Mouse (Mus musculus) MEL (cell line): ENCODE measurements around the gene Tex22. TPM values are rescaled to one million over a fixed set of nuclear protein-coding genes. Genes with fewer than 3 reads are reported as not detected.

ENCODE experiments used
- DNase-seq: peaks from one replicate; pipeline ENCODE4 v3.0.0; 2011; ENCODE audit warnings: low read depth, low spot score
- H3K27ac ChIP-seq: 2 replicates; pipeline ENCODE4 v1.5.1; 2012; ENCODE audit warnings: low read depth, mild to moderate bottlenecking, control low read depth, low read length, moderate library complexity; ENCODE audit not compliant: control insufficient read depth
- H3K27me3 ChIP-seq, 2 experiments: fragments of 150-350 bp in 1 of 2; sonication (generic) in 1 of 2; 2 replicates each; pipeline ENCODE4 v1.6.1; 2012; ENCODE audit warnings: low read length in 2 of 2, mild to moderate bottlenecking in 2 of 2, improper control_type of control experiment in 1 of 2, moderate library complexity in 1 of 2; ENCODE audit not compliant: insufficient read depth in 2 of 2, control insufficient read depth in 1 of 2
- H3K36me3 ChIP-seq, 2 experiments: 2 replicates each; pipeline ENCODE4 v1.6.1; 2012 to 2014; ENCODE audit warnings: low read length in 2 of 2, improper control_type of control experiment in 1 of 2, inconsistent platforms in 1 of 2, mild to moderate bottlenecking in 1 of 2; ENCODE audit not compliant: insufficient read depth in 2 of 2, control insufficient read depth in 1 of 2
- H3K4me1 ChIP-seq, 2 experiments: fragments of 150-350 bp in 1 of 2; sonication (generic) in 1 of 2; 2 replicates each; pipeline ENCODE4 v1.6.1; 2012; ENCODE audit warnings: low read length in 2 of 2, improper control_type of control experiment in 1 of 2, mild to moderate bottlenecking in 1 of 2; ENCODE audit not compliant: insufficient read depth in 2 of 2, control insufficient read depth in 1 of 2
- H3K4me3 ChIP-seq, 2 experiments: fragments of 150-350 bp in 1 of 2; sonication (generic) in 1 of 2; 2 replicates each; pipeline ENCODE4 v1.5.1; 2012; ENCODE audit warnings: low read depth in 2 of 2, low read length in 2 of 2, mild to moderate bottlenecking in 2 of 2, moderate library complexity in 2 of 2, control low read depth in 1 of 2, improper control_type of control experiment in 1 of 2; ENCODE audit not compliant: control insufficient read depth in 1 of 2, insufficient read depth in 1 of 2
- H3K79me2 ChIP-seq: 2 replicates; pipeline ENCODE4 v1.6.1; 2012; ENCODE audit warnings: mild to moderate bottlenecking, low read length, moderate library complexity; ENCODE audit not compliant: control insufficient read depth, poor library complexity, insufficient read depth
- H3K9ac ChIP-seq: 2 replicates; pipeline ENCODE4 v1.6.1; 2012; ENCODE audit warnings: low read depth, mild to moderate bottlenecking, control low read depth, low read length, moderate library complexity; ENCODE audit not compliant: control insufficient read depth, poor library complexity, severe bottlenecking
- H3K9me3 ChIP-seq: fragments of 150-350 bp; sonication (generic); replicated peaks from 2 replicates; pipeline ENCODE4 v1.6.1; 2012; ENCODE audit warnings: mild to moderate bottlenecking, low read length, improper control_type of control experiment, moderate library complexity; ENCODE audit not compliant: insufficient read depth
- CHD1 ChIP-seq: IDR thresholded peaks from 2 replicates; pipeline ENCODE4 v1.6.1; 2012; ENCODE audit warnings: low read depth, mild to moderate bottlenecking, inconsistent platforms, low read length, improper control_type of control experiment
- CHD2 ChIP-seq: IDR thresholded peaks from 2 replicates; pipeline ENCODE4 v1.6.1; 2011; ENCODE audit warnings: low read length, improper control_type of control experiment
- CTCF ChIP-seq, 3 experiments: IDR thresholded peaks in 2 of 3; conservative IDR thresholded peaks in 1 of 3; 2 replicates each; pipeline ENCODE4 v1.5.1; 2011 to 2012; ENCODE audit warnings: low read length in 3 of 3, low read depth in 2 of 3, mild to moderate bottlenecking in 2 of 3, improper control_type of control experiment in 1 of 3, inconsistent platforms in 1 of 3, mixed read lengths in 1 of 3, moderate library complexity in 1 of 3; ENCODE audit not compliant: control insufficient read depth in 1 of 3, insufficient read depth in 1 of 3, poor library complexity in 1 of 3, severe bottlenecking in 1 of 3
- E2F4 ChIP-seq: IDR thresholded peaks from 2 replicates; pipeline ENCODE4 v1.6.1; 2011; ENCODE audit warnings: low read depth, low read length, improper control_type of control experiment, borderline replicate concordance
- ELF1 ChIP-seq: IDR thresholded peaks from 2 replicates; pipeline ENCODE4 v1.6.1; 2014; ENCODE audit warnings: low read depth, mild to moderate bottlenecking, inconsistent platforms, low read length, improper control_type of control experiment, moderate library complexity
- EP300 ChIP-seq, 2 experiments: IDR thresholded peaks; 2 replicates each; pipeline ENCODE4 v1.6.1; 2011; ENCODE audit warnings: improper control_type of control experiment in 2 of 2, low read length in 2 of 2, low read depth in 1 of 2, mild to moderate bottlenecking in 1 of 2
- GATA1 ChIP-seq: IDR thresholded peaks from 2 replicates; pipeline ENCODE4 v1.6.1; 2011; ENCODE audit warnings: low read depth, low read length, improper control_type of control experiment
- KAT2A ChIP-seq: conservative IDR thresholded peaks from 2 replicates; pipeline ENCODE4 v1.6.1; 2012; ENCODE audit warnings: low read depth, low read length, improper control_type of control experiment, inconsistent platforms
- MAX ChIP-seq: IDR thresholded peaks from 2 replicates; pipeline ENCODE4 v1.6.1; 2011; ENCODE audit warnings: low read length, improper control_type of control experiment
- MEF2A ChIP-seq: IDR thresholded peaks from 2 replicates; pipeline ENCODE4 v1.6.1; 2014; ENCODE audit warnings: low read depth, mild to moderate bottlenecking, inconsistent platforms, low read length, improper control_type of control experiment; ENCODE audit not compliant: poor library complexity, insufficient replicate concordance, severe bottlenecking; ENCODE audit errors: extremely low read depth
- MYC ChIP-seq: IDR thresholded peaks from 2 replicates; pipeline ENCODE4 v1.6.1; 2011; ENCODE audit warnings: low read depth, mild to moderate bottlenecking, low read length, improper control_type of control experiment, moderate library complexity
- NELFE ChIP-seq: IDR thresholded peaks from 2 replicates; pipeline ENCODE4 v1.6.1; 2011; ENCODE audit warnings: low read depth, low read length, improper control_type of control experiment
- POLR2A ChIP-seq, 2 experiments: IDR thresholded peaks; 2 replicates each; pipeline ENCODE4 v1.6.1; 2011 to 2012; ENCODE audit warnings: low read length in 2 of 2, mild to moderate bottlenecking in 2 of 2, control low read depth in 1 of 2, improper control_type of control experiment in 1 of 2, low read depth in 1 of 2, moderate library complexity in 1 of 2; ENCODE audit not compliant: control insufficient read depth in 1 of 2, insufficient read depth in 1 of 2, poor library complexity in 1 of 2
- RAD21 ChIP-seq: IDR thresholded peaks from 2 replicates; pipeline ENCODE4 v1.6.1; 2011; ENCODE audit warnings: mild to moderate bottlenecking, low read depth, low read length, improper control_type of control experiment
- RCOR1 ChIP-seq: IDR thresholded peaks from 2 replicates; pipeline ENCODE4 v1.6.1; 2012; ENCODE audit warnings: low read depth, mild to moderate bottlenecking, inconsistent platforms, low read length, improper control_type of control experiment
- SMC3 ChIP-seq: IDR thresholded peaks from 2 replicates; pipeline ENCODE4 v1.6.1; 2011; ENCODE audit warnings: low read depth, low read length, improper control_type of control experiment
- UBTF ChIP-seq: IDR thresholded peaks from 2 replicates; pipeline ENCODE4 v1.6.1; 2012; ENCODE audit warnings: low read depth, mild to moderate bottlenecking, inconsistent platforms, low read length, improper control_type of control experiment, moderate library complexity, borderline replicate concordance; ENCODE audit not compliant: insufficient read depth
- USF1 ChIP-seq: IDR thresholded peaks from 2 replicates; pipeline ENCODE4 v1.6.1; 2014; ENCODE audit warnings: low read depth, mild to moderate bottlenecking, inconsistent platforms, low read length, improper control_type of control experiment, moderate library complexity
- USF2 ChIP-seq, 2 experiments: IDR thresholded peaks; 2 replicates each; pipeline ENCODE4 v1.6.1; 2011 to 2012; ENCODE audit warnings: improper control_type of control experiment in 2 of 2, low read length in 2 of 2, borderline replicate concordance in 1 of 2, inconsistent platforms in 1 of 2, low read depth in 1 of 2, mild to moderate bottlenecking in 1 of 2; ENCODE audit not compliant: insufficient read depth in 1 of 2
- ZC3H11A ChIP-seq: IDR thresholded peaks from 2 replicates; pipeline ENCODE4 v1.6.1; 2012; ENCODE audit warnings: low read depth, mild to moderate bottlenecking, inconsistent platforms, low read length, improper control_type of control experiment
- ZKSCAN1 ChIP-seq: IDR thresholded peaks from 2 replicates; pipeline ENCODE4 v1.6.1; 2012; ENCODE audit warnings: low read depth, mild to moderate bottlenecking, inconsistent platforms, low read length, improper control_type of control experiment, moderate library complexity
- polyA plus RNA-seq, 2 experiments: library from polyadenylated mRNA; stranded (reverse) in 1 of 2; unstranded in 1 of 2; fragments of >175 nt in 1 of 2; fragments of >200 nt in 1 of 2; gene quantifications; 2 replicates each; pipeline versions ENCODE4 v1.2.1 to v1.2.4; 2012; ENCODE audit warnings: low replicate concordance in 2 of 2, low read depth in 1 of 2; ENCODE audit not compliant: insufficient read length in 2 of 2, insufficient read depth in 1 of 2, missing spikeins in 1 of 2
- total RNA-seq: library from RNA; depleted of rRNA; stranded (reverse); fragments of 300-350 nt; gene quantifications from 2 replicates; pipeline ENCODE4 v1.2.3, GENCODE M21; 2012

Gene Tex22
- total and polyA plus RNA-seq, 3 experiments = 0.43 to 0.65 TPM; not detected in 1

GRCm38 (mm10) chr12:113074329-113075062, at the start of gene Tex22 (continued):
- no peak for TF ChIP-seq ZKSCAN1

- peak; percentile 88 for DNase-seq
- Histone ChIP-seq H3K79me2 (no peaks in the 10 kb centered on the region), H3K9ac (no peak overlapping the region), H3K4me1 (peaks cover 0 to 15% of the 10 kb centered on the region in 2 experiments; a peak in 2 of 4 replicates), H3K27me3 (no peaks in the 10 kb centered on the region), H3K27ac (no peak overlapping the region), H3K36me3 (peaks cover 0 to 3% of the 10 kb centered on the region in 2 experiments; a peak in 3 of 4 replicates), H3K9me3 (no peaks in the 10 kb centered on the region), H3K4me3 (no peak overlapping the region)
- peak; percentile 22 to 63 (median 29) for TF ChIP-seq CTCF (IDR thresholded peaks at IDR 0.05 in 2 of 3, conservative IDR thresholded peaks at IDR 0.05 in 1 of 3; ENCODE audit: control insufficient read depth in 1 of 3, insufficient read depth in 1 of 3, low read depth in 2 of 3, low read length in 3 of 3, poor library complexity in 1 of 3, severe bottlenecking in 1 of 3)
- peak; percentile 14; the same call in 1 of the 2 replicates for TF ChIP-seq ZC3H11A
- TF ChIP-seq EP300 (IDR thresholded peaks at IDR 0.05; ENCODE audit: low read depth in 1 of 2, low read length in 2 of 2) = peak in 1 of 2 experiments; percentile 26; a peak in 1 of 4 replicates
- TF ChIP-seq MYC = peak; percentile 52; the same call in 1 of the 2 replicates
- no peak for TF ChIP-seq USF2 (IDR thresholded peaks at IDR 0.05; ENCODE audit: borderline replicate concordance in 1 of 2, insufficient read depth in 1 of 2, low read depth in 1 of 2, low read length in 2 of 2)
- TF ChIP-seq SMC3 = peak; percentile 59
- peak; percentile 57 for TF ChIP-seq RAD21
- peak; percentile 47; the same call in 1 of the 2 replicates for TF ChIP-seq ELF1
- TF ChIP-seq POLR2A (IDR thresholded peaks at IDR 0.05; ENCODE audit: control insufficient read depth in 1 of 2, insufficient read depth in 1 of 2, low read depth in 1 of 2, low read length in 2 of 2, poor library complexity in 1 of 2) = no peak
Measured at GRCm38 (mm10) chr12:113026557-113026956, 47.7 kb upstream of the Tex22 start.

- TF ChIP-seq CHD2 (no peak), POLR2A (IDR thresholded peaks at IDR 0.05; ENCODE audit: control insufficient read depth in 1 of 2, insufficient read depth in 1 of 2, low read depth in 1 of 2, low read length in 2 of 2, poor library complexity in 1 of 2) (no peak), USF2 (IDR thresholded peaks at IDR 0.05; ENCODE audit: borderline replicate concordance in 1 of 2, insufficient read depth in 1 of 2, low read depth in 1 of 2, low read length in 2 of 2) (no peak), RCOR1 (no peak), CTCF (IDR thresholded peaks at IDR 0.05 in 2 of 3, conservative IDR thresholded peaks at IDR 0.05 in 1 of 3; ENCODE audit: control insufficient read depth in 1 of 3, insufficient read depth in 1 of 3, low read depth in 2 of 3, low read length in 3 of 3, poor library complexity in 1 of 3, severe bottlenecking in 1 of 3) (no peak), NELFE (no peak), USF1 (no peak), KAT2A (no peak), GATA1 (no peak), UBTF (no peak), MYC (no peak), SMC3 (no peak), E2F4 (no peak), CHD1 (no peak), MAX (no peak), MEF2A (no peak)
Measured at GRCm38 (mm10) chr12:113027495-113027894, 46.8 kb upstream of the Tex22 start.

More at GRCm38 (mm10) chr12:113027495-113027894, 46.8 kb upstream of the Tex22 start:
- H3K9me3 ChIP-seq = no peaks in the 10 kb centered on the region
- no peak for DNase-seq
- no peak overlapping the region for H3K27ac ChIP-seq
- H3K4me3 ChIP-seq = no peak overlapping the region
- H3K79me2 ChIP-seq = no peaks in the 10 kb centered on the region
- no peaks in the 10 kb centered on the region for H3K27me3 ChIP-seq
- no peak overlapping the region for H3K9ac ChIP-seq
- peaks cover 0 to 3% of the 10 kb centered on the region in 2 experiments; a peak in 3 of 4 replicates for H3K36me3 ChIP-seq
- H3K4me1 ChIP-seq = peaks cover 0 to 15% of the 10 kb centered on the region in 2 experiments; a peak in 2 of 4 replicates
